Mouse (Mus musculus) liver, embryonic 14.5 days (tissue): ENCODE data around the gene Trp53tg5. TPM values are rescaled to one million over a fixed set of nuclear protein-coding genes. Genes with fewer than 3 reads are reported as not detected.

Experiments used
- ATAC-seq: fragments of 200-750 bp; cut with Nextera tagmentation; 2 replicates; pipeline ENCODE4 v1.8.0; 2017; ENCODE audit warnings: moderate number of reproducible peaks, mild to moderate bottlenecking, moderate library complexity; ENCODE audit not compliant: insufficient read depth
- DNase-seq, 3 experiments: peaks; one replicate each; pipeline ENCODE4 v3.0.0-alpha.2; 2012 to 2013; ENCODE audit warnings: low read depth in 3 of 3, low spot score in 3 of 3
- H3K27ac ChIP-seq: fragments of 300-500 bp; sonication (generic); 2 replicates; pipeline ENCODE4 v1.5.1; 2014; ENCODE audit warnings: moderate library complexity, mild to moderate bottlenecking, control low read depth, inconsistent platforms
- H3K27me3 ChIP-seq: fragments of 300-500 bp; sonication (generic); 2 replicates; pipeline ENCODE4 v1.6.1; 2014; ENCODE audit warnings: mild to moderate bottlenecking, low read length, moderate library complexity; ENCODE audit not compliant: control insufficient read depth, insufficient read depth
- H3K36me3 ChIP-seq: fragments of 300-500 bp; sonication (generic); replicated peaks from 2 replicates; pipeline ENCODE4 v1.6.1; 2014; ENCODE audit warnings: low read depth; ENCODE audit not compliant: control insufficient read depth, insufficient read depth
- H3K4me1 ChIP-seq, 2 experiments: fragments of 200-500 bp in 1 of 2; fragments of 300-500 bp in 1 of 2; sonication (generic) in 1 of 2; replicated peaks; 2 replicates each; pipeline ENCODE4 v1.6.1; 2012 to 2014; ENCODE audit warnings: antibody characterized with exemption in 1 of 2, inconsistent platforms in 1 of 2, low read length in 1 of 2; ENCODE audit not compliant: control insufficient read depth in 2 of 2, insufficient read depth in 2 of 2
- H3K4me2 ChIP-seq: fragments of 300-500 bp; sonication (generic); 2 replicates; pipeline ENCODE4 v1.6.1; 2014; ENCODE audit warnings: low read depth, mild to moderate bottlenecking, control low read depth, moderate library complexity
- H3K4me3 ChIP-seq, 2 experiments: fragments of 200-500 bp in 1 of 2; fragments of 300-500 bp in 1 of 2; sonication (generic) in 1 of 2; 2 replicates each; pipeline ENCODE4 v1.5.1; 2012 to 2014; ENCODE audit warnings: low read depth in 2 of 2, low read length in 2 of 2, mild to moderate bottlenecking in 2 of 2, control low read depth in 1 of 2, inconsistent platforms in 1 of 2, moderate library complexity in 1 of 2; ENCODE audit not compliant: insufficient read depth in 1 of 2
- H3K9ac ChIP-seq: fragments of 300-500 bp; sonication (generic); replicated peaks from 2 replicates; pipeline ENCODE4 v1.6.1; 2014; ENCODE audit warnings: mild to moderate bottlenecking, control low read depth, moderate library complexity
- H3K9me3 ChIP-seq: fragments of 300-500 bp; sonication (generic); 2 replicates; pipeline ENCODE4 v1.6.1; 2016; ENCODE audit warnings: low read length, mixed read lengths; ENCODE audit not compliant: control insufficient read depth
- CTCF ChIP-seq: IDR thresholded peaks from 2 replicates; pipeline ENCODE4 v1.5.1; 2016; ENCODE audit warnings: antibody characterized with exemption, low read depth, control low read depth
- EP300 ChIP-seq: IDR thresholded peaks from 2 replicates; pipeline ENCODE4 v1.6.1; 2016; ENCODE audit warnings: antibody characterized with exemption, low read depth
- WGBS: fragments of 180-500 bp; shearing (Covaris S2); extraction: QIAGEN DNeasy Blood & Tissue Kit; methylation state at CpG from one replicate; pipeline ENCODE4 v1.1.7; 2014; ENCODE audit not compliant: insufficient replicate concordance; 5-methylcytosine and 5-hydroxymethylcytosine counted together
- polyA plus RNA-seq, 2 experiments: library from polyadenylated mRNA; depleted of rRNA in 1 of 2; stranded (reverse) in 1 of 2; unstranded in 1 of 2; fragments of >200 nt; fragmentation: Nextera tagmentation in 1 of 2; extraction: Ambion mirVana in 1 of 2; gene quantifications; 2 replicates each; pipeline versions ENCODE4 v1.2.1 to v1.2.3; 2012 to 2014

The Trp53tg5 gene
- polyA plus RNA-seq, 2 experiments: not detected

DNA sequence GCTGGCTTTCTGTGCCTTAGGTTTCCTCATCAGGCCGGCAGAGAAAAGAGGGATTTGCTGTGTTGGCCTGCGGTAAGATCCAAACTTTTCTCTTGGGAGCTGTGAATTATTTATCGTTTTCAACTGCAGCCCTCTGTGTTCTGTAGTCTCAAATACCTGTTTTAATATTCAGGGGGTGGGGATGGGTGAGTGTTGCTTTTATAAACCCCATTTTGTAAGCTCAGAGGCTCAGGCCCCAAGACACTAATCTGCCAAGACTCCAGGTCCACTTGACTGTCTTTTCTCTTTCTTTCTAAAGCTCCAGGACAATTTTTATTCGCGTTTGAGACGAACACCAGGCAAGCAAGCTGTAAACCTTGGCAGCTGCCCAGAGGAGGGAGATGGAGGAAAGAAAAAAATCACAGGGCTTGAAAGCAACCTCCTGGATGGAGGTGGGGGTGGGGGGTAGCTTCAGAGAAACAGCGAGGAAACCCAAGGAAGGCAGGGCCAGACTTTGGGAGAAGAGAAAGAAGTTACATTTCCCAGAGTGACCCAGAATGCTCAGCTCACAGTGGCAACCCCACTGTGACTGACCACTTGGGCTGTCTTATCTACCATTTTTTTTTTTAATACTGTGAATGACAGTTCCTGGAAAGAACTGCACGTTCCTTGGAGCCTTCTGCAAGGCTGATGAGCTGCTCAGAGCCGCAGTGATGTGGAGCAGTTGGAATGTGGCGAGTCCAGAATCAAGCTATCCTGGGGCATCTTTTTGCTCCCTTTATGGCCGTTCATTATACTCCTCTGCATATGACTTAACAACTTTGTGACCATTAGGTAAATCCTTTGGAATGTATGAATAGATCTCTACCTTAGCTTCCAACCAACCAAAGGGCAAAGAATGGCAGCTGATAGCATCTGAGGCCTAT lies 45.0 kb upstream of the Trp53tg5 start:
- TF ChIP-seq CTCF (no peak), EP300 (no peak)
- no peaks in the 10 kb centered on the region for H3K36me3 ChIP-seq
- no peaks in the 10 kb centered on the region; a peak in 1 of 4 replicates for H3K4me1 ChIP-seq
- H3K9ac ChIP-seq: no peak overlapping the region
- DNase-seq: no peak
- no peak overlapping the region for H3K27ac ChIP-seq
- H3K4me2 ChIP-seq: no peak overlapping the region
- H3K4me3 ChIP-seq: no peak overlapping the region
- no peaks in the 10 kb centered on the region for H3K9me3 ChIP-seq
- no peak for ATAC-seq
- H3K27me3 ChIP-seq: no peaks in the 10 kb centered on the region
- 41% methylated on average over 11 of the region's 11 CpGs for WGBS

DNA sequence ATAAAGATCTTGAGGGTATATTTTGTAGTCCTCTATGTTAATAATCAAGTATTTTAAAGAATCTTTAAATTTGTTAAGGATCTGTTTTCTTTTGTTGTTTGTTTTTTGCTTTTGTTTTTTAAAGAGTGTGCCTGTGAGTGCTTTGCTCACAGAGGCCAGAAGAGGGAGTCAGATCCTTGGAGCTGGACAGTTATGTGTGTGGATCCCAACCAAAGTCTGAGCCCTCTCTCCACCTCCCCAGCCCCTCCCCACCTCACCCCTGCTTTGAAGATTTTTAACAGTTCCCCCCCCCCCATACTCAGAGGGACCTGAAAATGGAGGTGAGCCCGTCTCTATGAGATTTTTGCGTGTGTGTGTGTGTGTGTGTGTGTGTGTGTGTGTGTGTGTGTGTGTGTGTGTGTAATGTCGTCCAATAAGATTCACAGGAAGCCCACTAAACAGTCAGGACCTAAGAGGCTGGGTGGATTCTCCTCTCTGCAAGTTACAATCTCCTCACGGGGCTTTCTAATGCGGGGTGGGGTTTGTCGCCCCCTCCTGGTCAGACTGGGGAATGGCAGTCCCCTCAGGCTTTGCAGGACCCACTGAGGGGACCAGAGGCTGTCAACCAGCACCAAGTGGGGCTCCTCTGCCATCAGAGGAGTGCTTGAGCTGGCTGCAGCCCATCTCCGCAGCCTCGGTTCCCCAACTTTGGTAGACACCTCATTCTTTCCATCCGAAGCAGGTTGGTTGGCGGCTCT lies 44.1 kb upstream of the Trp53tg5 start:
- Histone ChIP-seq H3K27me3 (no peaks in the 10 kb centered on the region), H3K4me3 (no peak overlapping the region), H3K36me3 (no peaks in the 10 kb centered on the region), H3K9me3 (no peaks in the 10 kb centered on the region), H3K27ac (no peak overlapping the region), H3K9ac (no peak overlapping the region), H3K4me2 (no peak overlapping the region), H3K4me1 (peaks cover 0 to 5% of the 10 kb centered on the region in 2 experiments; a peak in 2 of 4 replicates)
- 27% methylated on average over 9 of the region's 10 CpGs for WGBS
- no peak for DNase-seq
- no peak for ATAC-seq
- TF ChIP-seq EP300: no peak
- TF ChIP-seq CTCF: peak; percentile 94

DNA sequence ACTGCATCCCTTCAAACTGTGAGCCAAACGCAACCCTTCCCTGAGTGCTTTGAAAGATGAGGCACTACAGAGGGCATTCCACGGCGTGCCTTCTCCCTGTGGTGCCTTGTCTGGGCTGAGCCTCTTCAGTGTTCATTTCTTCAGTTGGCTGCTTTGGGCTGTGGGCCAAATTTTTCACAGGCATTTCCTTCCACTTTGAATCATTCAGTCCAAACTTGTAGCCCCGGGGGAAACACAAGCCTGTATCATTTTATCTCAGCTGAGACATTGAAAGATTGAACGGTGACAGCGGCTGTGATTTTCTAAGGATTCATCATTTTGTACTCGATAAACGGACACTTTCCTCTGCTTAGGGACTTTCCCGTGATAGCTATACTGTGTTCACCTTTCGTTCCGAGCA lies 43.1 kb upstream of the Trp53tg5 start:
- 73% methylated on average over 11 of the region's 11 CpGs for WGBS
- TF ChIP-seq CTCF: no peak
- TF ChIP-seq EP300: no peak
- H3K36me3 ChIP-seq: no peaks in the 10 kb centered on the region
- no peak overlapping the region for H3K9ac ChIP-seq
- H3K4me2 ChIP-seq: no peak overlapping the region
- H3K27me3 ChIP-seq: no peaks in the 10 kb centered on the region
- no peak overlapping the region for H3K4me3 ChIP-seq
- H3K9me3 ChIP-seq: no peaks in the 10 kb centered on the region
- ATAC-seq (no peak), DNase-seq (no peak)
- no peak overlapping the region for H3K27ac ChIP-seq
- H3K4me1 ChIP-seq: peaks cover 0 to 9% of the 10 kb centered on the region in 2 experiments; a peak in 2 of 4 replicates

DNA sequence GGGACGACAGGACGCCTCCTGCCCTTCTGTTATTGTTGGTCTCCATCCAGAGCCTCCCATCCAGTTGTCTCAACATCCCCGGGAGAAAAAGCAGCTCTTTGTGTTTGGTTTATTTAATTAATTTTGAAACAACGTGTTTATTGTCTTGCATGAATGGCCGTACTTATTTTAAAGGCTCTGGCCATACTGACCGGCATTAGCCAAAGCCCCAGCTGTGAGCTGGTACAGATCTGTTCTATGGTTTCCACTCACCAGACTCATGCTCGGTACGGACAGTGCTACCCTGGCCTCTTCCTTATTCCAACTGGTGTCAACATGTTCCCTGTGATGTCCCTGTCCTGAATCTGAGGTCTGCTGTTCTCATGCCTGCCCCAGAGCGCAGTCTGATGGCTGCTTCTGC lies 42.4 kb upstream of the Trp53tg5 start:
- H3K27me3 ChIP-seq: no peaks in the 10 kb centered on the region
- no peak for TF ChIP-seq CTCF
- TF ChIP-seq EP300: no peak
- ATAC-seq: no peak
- H3K9me3 ChIP-seq: no peaks in the 10 kb centered on the region
- peaks cover 0 to 9% of the 10 kb centered on the region in 2 experiments; a peak in 2 of 4 replicates for H3K4me1 ChIP-seq
- no peak overlapping the region for H3K4me2 ChIP-seq
- H3K9ac ChIP-seq: no peak overlapping the region
- no peak overlapping the region for H3K27ac ChIP-seq
- H3K36me3 ChIP-seq: no peaks in the 10 kb centered on the region
- no peak overlapping the region for H3K4me3 ChIP-seq
- WGBS: 67% methylated on average over 9 of the region's 9 CpGs
- DNase-seq: no peak

DNA sequence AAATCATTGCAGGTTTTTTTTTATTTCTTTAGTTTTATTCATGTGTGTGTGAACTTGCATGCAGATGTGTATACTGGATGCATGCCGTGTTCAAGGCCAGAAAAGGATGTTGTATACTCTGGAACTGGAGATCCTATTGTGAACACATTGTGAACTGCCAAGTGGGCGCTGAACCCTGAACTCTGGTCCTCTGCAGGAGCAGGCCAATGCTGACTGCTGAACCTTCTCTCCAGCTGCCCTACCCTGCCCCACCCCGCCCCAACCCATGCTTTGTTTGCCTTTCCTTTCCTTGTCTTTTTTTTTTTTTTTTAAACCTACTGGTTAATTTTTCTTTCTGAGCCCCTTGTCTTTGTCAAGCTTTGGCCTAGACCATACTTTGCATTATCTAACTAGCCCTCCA lies 41.4 kb upstream of the Trp53tg5 start:
- H3K27ac ChIP-seq: no peak overlapping the region
- H3K9ac ChIP-seq: no peak overlapping the region
- no peaks in the 10 kb centered on the region for H3K9me3 ChIP-seq
- no peak for ATAC-seq
- H3K4me2 ChIP-seq: no peak overlapping the region
- H3K4me1 ChIP-seq: peaks cover 0 to 9% of the 10 kb centered on the region in 2 experiments; a peak in 1 of 4 replicates
- no peaks in the 10 kb centered on the region for H3K27me3 ChIP-seq
- H3K4me3 ChIP-seq: no peak overlapping the region
- TF ChIP-seq EP300 (no peak), CTCF (no peak)
- no peaks in the 10 kb centered on the region for H3K36me3 ChIP-seq
- WGBS: 55% methylated on average over 3 of the region's 3 CpGs
- DNase-seq: no peak
